Mouse (Mus musculus) megakaryocyte-erythroid progenitor cell, adult 5-6 weeks (primary cell): ENCODE data around the gene Inhbe. TPM values are rescaled to one million over a fixed set of nuclear protein-coding genes. Genes with fewer than 3 reads are reported as not detected.
"Not testable (repeated sequence)": the region's sequence is repeated elsewhere in the genome, so short reads cannot be mapped to it uniquely, and the experiment has no call there.

Source experiments
- ATAC-seq: replicated peaks from 2 replicates; pipeline ENCODE4 v1.8.0; 2016; ENCODE audit warnings: mild to moderate bottlenecking, inconsistent platforms; ENCODE audit not compliant: severe bottlenecking, poor library complexity, low FRiP score, low TSS enrichment
- total RNA-seq, 2 experiments: library from RNA; stranded (forward) in 1 of 2; stranded (reverse) in 1 of 2; fragments of 200-1000, 215-1000 nt in 1 of 2; fragments of >200 nt in 1 of 2; fragmentation: Nextera tagmentation in 1 of 2; gene quantifications; 2 replicates each; pipeline ENCODE4 v1.2.3; 2014 to 2017

Inhbe gene
- total RNA-seq, 2 experiments from 2014 or later: not detected

- 0 out of 2 replicates have a peak, but pooled peaks have one; percentile 10 for ATAC-seq
These were observed 28.0 kb downstream of the Inhbe start for GRCm38 (mm10) chr10:127326017-127326801.

- no peak for ATAC-seq
These were observed 28.7 kb downstream of the Inhbe start for GRCm38 (mm10) chr10:127325454-127326016.

GRCm38 (mm10) chr10:127324495-127324894 lies 29.7 kb downstream of the Inhbe start:
- peak; percentile 81 for ATAC-seq

GRCm38 (mm10) chr10:127323131-127323855 lies 30.9 kb downstream of the Inhbe start:
- 0 out of 2 replicates have a peak, but pooled peaks have one; percentile 15 for ATAC-seq

GRCm38 (mm10) chr10:127322669-127323068 lies 31.5 kb downstream of the Inhbe start:
- ATAC-seq: no peak

GRCm38 (mm10) chr10:127322178-127322577 lies 32.0 kb downstream of the Inhbe start:
- no peak for ATAC-seq

- ATAC-seq: no peak
These were observed 32.6 kb downstream of the Inhbe start, which contains the start of gene Arhgap9 for GRCm38 (mm10) chr10:127321621-127322020. Gene Arhgap9, plus strand, starts transcription at chr10:127321964.

- no peak for ATAC-seq
These were observed 34.2 kb downstream of the Inhbe start for GRCm38 (mm10) chr10:127319969-127320368.

- ATAC-seq: peak; percentile 35
These were observed 36.2 kb downstream of the Inhbe start for GRCm38 (mm10) chr10:127318009-127318408.

- peak; percentile 78 for ATAC-seq
These were observed 36.9 kb downstream of the Inhbe start for GRCm38 (mm10) chr10:127317277-127317676.

GRCm38 (mm10) chr10:127314950-127315349 lies 39.3 kb downstream of the Inhbe start:
- ATAC-seq: not testable (repeated sequence)

GRCm38 (mm10) chr10:127313516-127313915 lies 40.7 kb downstream of the Inhbe start:
- not testable (repeated sequence) for ATAC-seq

GRCm38 (mm10) chr10:127312858-127313257 lies 41.4 kb downstream of the Inhbe start:
- ATAC-seq: no peak

- ATAC-seq: peak; percentile 67
These were observed 41.9 kb downstream of the Inhbe start for GRCm38 (mm10) chr10:127312356-127312676.

- peak; percentile 89 for ATAC-seq
These were observed 42.5 kb downstream of the Inhbe start, which contains the start of gene Mars for GRCm38 (mm10) chr10:127311476-127312355. Gene Mars, minus strand, starts transcription at chr10:127311786.

GRCm38 (mm10) chr10:127310523-127311475 lies 43.4 kb downstream of the Inhbe start:
- peak; percentile 59 for ATAC-seq

- not testable (repeated sequence) for ATAC-seq
These were observed 45.0 kb downstream of the Inhbe start for GRCm38 (mm10) chr10:127309167-127309566.

- ATAC-seq: no peak
These were observed 51.1 kb downstream of the Inhbe start for GRCm38 (mm10) chr10:127303136-127303535.
